Mouse (Mus musculus): ENCODE measurements around the gene Ano1.

Gene Ano1

GRCm38 (mm10) chr7:144634875-144635274, 116.9 kb downstream of the Ano1 start:
- no peak for DNase-seq (ENCODE audit: low spot score)

GRCm38 (mm10) chr7:144634450-144634849, 117.3 kb downstream of the Ano1 start:
- DNase-seq (ENCODE audit: low spot score): no peak

GRCm38 (mm10) chr7:144632321-144632720, 119.5 kb downstream of the Ano1 start:
- no peak for DNase-seq (ENCODE audit: low spot score)

GRCm38 (mm10) chr7:144630622-144631021, 121.2 kb downstream of the Ano1 start:
- no peak for DNase-seq (ENCODE audit: low spot score)

GRCm38 (mm10) chr7:144628334-144628915, 123.3 kb downstream of the Ano1 start:
- peak; percentile 74 for DNase-seq (ENCODE audit: low spot score)

GRCm38 (mm10) chr7:144627606-144628333, 124.0 kb downstream of the Ano1 start:
- DNase-seq (ENCODE audit: low spot score): peak; percentile 67

GRCm38 (mm10) chr7:144626042-144626441, 125.7 kb downstream of the Ano1 start:
- no peak for DNase-seq (ENCODE audit: low spot score)

- no peak for DNase-seq (ENCODE audit: low spot score)
Observed at GRCm38 (mm10) chr7:144620721-144621681, 130.8 kb downstream of the Ano1 start.

GRCm38 (mm10) chr7:144620315-144620714, 131.5 kb downstream of the Ano1 start:
- DNase-seq (ENCODE audit: low spot score): no peak

GRCm38 (mm10) chr7:144615343-144615742, 136.4 kb downstream of the Ano1 start:
- DNase-seq (ENCODE audit: low spot score): no peak

- no peak for DNase-seq (ENCODE audit: low spot score)
Observed at GRCm38 (mm10) chr7:144612829-144613228, 138.9 kb downstream of the Ano1 start.

- DNase-seq (ENCODE audit: low spot score): no peak
Observed at GRCm38 (mm10) chr7:144612351-144612750, 139.4 kb downstream of the Ano1 start.

GRCm38 (mm10) chr7:144611595-144611994, 140.2 kb downstream of the Ano1 start:
- no peak for DNase-seq (ENCODE audit: low spot score)

GRCm38 (mm10) chr7:144609568-144609967, 142.2 kb downstream of the Ano1 start:
- no peak for DNase-seq (ENCODE audit: low spot score)

- DNase-seq (ENCODE audit: low spot score): no peak
Observed at GRCm38 (mm10) chr7:144607862-144608261, 143.9 kb downstream of the Ano1 start.

- DNase-seq (ENCODE audit: low spot score): no peak
Observed at GRCm38 (mm10) chr7:144604735-144605134, 147.0 kb downstream of the Ano1 start.

- DNase-seq (ENCODE audit: low spot score): no peak
Observed at GRCm38 (mm10) chr7:144604291-144604690, 147.5 kb downstream of the Ano1 start.

- DNase-seq (ENCODE audit: low spot score): peak; percentile 68
Observed at GRCm38 (mm10) chr7:144600333-144600900, 151.4 kb downstream of the Ano1 start.

GRCm38 (mm10) chr7:144589508-144589907, 162.3 kb downstream of the Ano1 start:
- peak; percentile 51 for DNase-seq (ENCODE audit: low spot score)

GRCm38 (mm10) chr7:144587291-144587690, 164.5 kb downstream of the Ano1 start:
- DNase-seq (ENCODE audit: low spot score): peak; percentile 71

- peak; percentile 86 for DNase-seq (ENCODE audit: low spot score)
Observed at GRCm38 (mm10) chr7:144585648-144586047, 166.1 kb downstream of the Ano1 start.

- DNase-seq (ENCODE audit: low spot score): peak; percentile 86
Observed at GRCm38 (mm10) chr7:144583619-144584018, 168.2 kb downstream of the Ano1 start.
